Mouse (Mus musculus): Measurements from ENCODE around the gene Gsta4. TPM values are rescaled to one million over a fixed set of nuclear protein-coding genes. Genes with fewer than 3 reads are reported as not detected.
"Not testable (repeated sequence)": the region's sequence is repeated elsewhere in the genome, so short reads cannot be mapped to it uniquely, and the experiment has no call there.

The Gsta4 gene
- 10 to 100 TPM; 81.4 to 87.9 TPM for total RNA-seq (2021)

- DNase-seq (ENCODE audit: low spot score); intact Hi-C loops (cut with DNase I): not testable (repeated sequence)
Observed at GRCm38 (mm10) chr9:78182474-78182873, at the start of gene Gsta4. Gsta4 (plus strand) TSS chr9:78182774.

- no peak for DNase-seq (ENCODE audit: low spot score)
- intact Hi-C loops (cut with DNase I) = no loop called here
Observed at GRCm38 (mm10) chr9:78135658-78136057, 46.9 kb upstream of the Gsta4 start.

- intact Hi-C loops (cut with DNase I) = no loop called here
Observed at GRCm38 (mm10) chr9:78138044-78138676, 44.4 kb upstream of the Gsta4 start.

GRCm38 (mm10) chr9:78139463-78139862 is 43.1 kb upstream of the Gsta4 start:
- intact Hi-C loops (cut with DNase I) = no loop called here
- DNase-seq (ENCODE audit: low spot score) = no peak

More at GRCm38 (mm10) chr9:78138044-78138676, 44.4 kb upstream of the Gsta4 start:
- peak; percentile 26 for DNase-seq (ENCODE audit: low spot score)

GRCm38 (mm10) chr9:78146099-78146498 is 36.5 kb upstream of the Gsta4 start:
- DNase-seq (ENCODE audit: low spot score) = no peak
- intact Hi-C loops (cut with DNase I) = no loop called here

- intact Hi-C loops (cut with DNase I) = no loop called here
- no peak for DNase-seq (ENCODE audit: low spot score)
Observed at GRCm38 (mm10) chr9:78146627-78147026, 35.9 kb upstream of the Gsta4 start.

DNA sequence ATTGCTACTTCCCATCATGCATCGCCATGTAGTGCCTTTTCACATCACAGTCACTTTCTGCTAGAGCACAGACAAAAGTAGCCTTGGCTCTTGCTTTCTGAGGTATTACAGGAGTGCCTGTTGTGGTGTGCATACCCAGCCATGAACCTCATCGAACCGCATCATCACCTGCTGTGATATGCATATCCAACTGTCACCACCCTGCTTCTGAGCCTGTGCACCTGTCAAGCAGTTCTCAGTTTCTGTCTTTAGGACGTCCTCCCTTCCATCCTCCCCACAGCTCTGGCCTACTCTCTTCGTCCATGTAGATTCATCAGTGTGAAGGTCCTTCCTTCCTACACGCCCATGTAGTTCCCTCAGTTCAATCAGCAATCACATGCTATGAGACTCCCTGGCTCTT is 34.4 kb upstream of the Gsta4 start:
- intact Hi-C loops (cut with DNase I) = no loop called here
- no peak for DNase-seq (ENCODE audit: low spot score)

- intact Hi-C loops (cut with DNase I); DNase-seq (ENCODE audit: low spot score): not testable (repeated sequence)
Observed at GRCm38 (mm10) chr9:78149770-78150169, 32.8 kb upstream of the Gsta4 start.

DNA sequence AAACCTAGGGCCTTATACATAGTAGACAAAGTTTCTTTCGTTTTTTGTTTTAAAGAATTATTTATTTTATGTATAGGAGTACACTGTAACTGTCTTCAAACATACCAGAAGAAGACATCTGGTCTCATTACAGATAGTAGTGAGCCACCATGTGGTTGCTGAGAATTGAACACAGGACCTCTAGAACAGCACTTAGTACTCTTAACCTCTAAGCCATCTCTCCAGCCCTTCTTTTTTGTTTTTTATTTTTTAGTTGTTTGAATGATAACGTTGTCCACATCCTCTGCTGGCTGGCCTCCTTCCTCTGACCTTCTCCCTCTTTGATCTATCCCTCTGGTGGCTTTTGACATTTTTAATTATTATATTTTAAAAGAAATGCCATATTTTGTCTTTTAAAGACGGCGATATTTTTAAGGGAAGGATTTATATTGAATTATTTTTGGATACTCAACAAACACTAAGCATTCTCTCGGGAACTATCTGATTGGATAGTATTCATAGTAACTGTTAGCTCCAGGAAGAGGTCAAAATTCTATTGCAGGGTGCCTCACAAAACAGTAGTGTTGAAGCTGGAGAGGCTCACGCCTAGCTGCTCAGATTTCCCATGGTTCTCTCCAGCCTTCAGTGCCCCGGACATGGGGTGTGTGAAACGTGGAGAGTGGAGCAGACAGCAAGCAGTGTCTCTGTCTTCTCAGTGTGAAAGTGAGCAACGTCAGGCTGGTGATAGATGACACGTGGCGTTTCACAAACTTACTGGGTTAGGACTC is 28.2 kb upstream of the Gsta4 start:
- no peak for DNase-seq (ENCODE audit: low spot score)
- intact Hi-C loops (cut with DNase I) = loop anchor here (2.0 kb wide), 1 partner anchor 42 kb away; no protein-coding TSS in a partner anchor

GRCm38 (mm10) chr9:78157221-78157620 is 25.4 kb upstream of the Gsta4 start:
- DNase-seq (ENCODE audit: low spot score) = no peak
- intact Hi-C loops (cut with DNase I) = no loop called here

DNA sequence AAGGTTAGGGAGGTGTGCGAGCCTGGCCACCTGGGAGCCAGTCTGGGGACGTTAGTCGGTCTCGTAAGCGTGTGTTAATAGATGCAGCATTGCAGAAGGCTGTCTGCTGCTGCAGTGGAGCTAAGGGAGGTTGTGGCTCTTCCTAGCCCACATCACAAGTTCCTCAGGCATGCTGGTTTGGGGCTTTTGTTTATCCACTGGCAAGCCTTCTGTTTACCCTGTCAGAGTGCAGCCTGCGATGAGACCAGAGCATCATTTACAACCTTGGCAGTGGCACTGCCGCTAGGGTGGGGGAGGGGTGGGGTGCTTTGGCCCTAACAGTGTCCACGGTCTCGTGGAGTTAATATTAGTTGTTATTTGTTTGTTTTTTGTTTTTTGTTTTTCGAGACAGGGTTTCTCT is 19.3 kb upstream of the Gsta4 start:
- DNase-seq (ENCODE audit: low spot score) = no peak
- intact Hi-C loops (cut with DNase I) = no loop called here

GRCm38 (mm10) chr9:78164741-78165140 is 17.8 kb upstream of the Gsta4 start:
- no peak for DNase-seq (ENCODE audit: low spot score)
- intact Hi-C loops (cut with DNase I) = no loop called here

- DNase-seq (ENCODE audit: low spot score) = no peak
- intact Hi-C loops (cut with DNase I) = no loop called here
Observed at GRCm38 (mm10) chr9:78165454-78165853, 17.1 kb upstream of the Gsta4 start.

GRCm38 (mm10) chr9:78166694-78167452 is 15.7 kb upstream of the Gsta4 start:
- no peak for DNase-seq (ENCODE audit: low spot score)
- intact Hi-C loops (cut with DNase I) = no loop called here

GRCm38 (mm10) chr9:78167453-78167969 is 15.1 kb upstream of the Gsta4 start:
- intact Hi-C loops (cut with DNase I) = no loop called here
- DNase-seq (ENCODE audit: low spot score) = no peak

DNA sequence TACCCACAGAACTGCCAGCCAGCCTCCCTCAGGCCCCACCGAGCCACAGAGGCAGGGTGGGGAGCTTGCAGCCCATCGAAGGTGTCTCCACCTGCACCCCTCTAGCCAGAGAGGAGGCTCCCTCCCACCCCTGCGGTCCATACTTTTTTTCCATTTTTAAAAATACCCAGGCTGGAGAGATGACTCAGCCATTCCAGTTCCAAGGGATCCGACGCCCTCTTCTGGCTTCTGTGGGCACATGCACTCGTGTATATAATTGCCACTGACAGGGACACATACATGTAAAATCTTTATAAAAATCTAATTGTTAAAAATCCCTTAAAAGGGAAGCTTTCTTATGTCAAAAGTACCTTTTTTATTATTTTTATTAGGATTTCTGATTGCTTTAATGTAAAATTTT is 13.7 kb upstream of the Gsta4 start:
- intact Hi-C loops (cut with DNase I) = no loop called here
- no peak for DNase-seq (ENCODE audit: low spot score)

GRCm38 (mm10) chr9:78174016-78174415 is 8.6 kb upstream of the Gsta4 start:
- DNase-seq (ENCODE audit: low spot score) = no peak
- intact Hi-C loops (cut with DNase I) = loop anchor here (10.0 kb wide), 1 partner anchor 419 kb away; the partner anchor contains the start of gene Gclc

DNA sequence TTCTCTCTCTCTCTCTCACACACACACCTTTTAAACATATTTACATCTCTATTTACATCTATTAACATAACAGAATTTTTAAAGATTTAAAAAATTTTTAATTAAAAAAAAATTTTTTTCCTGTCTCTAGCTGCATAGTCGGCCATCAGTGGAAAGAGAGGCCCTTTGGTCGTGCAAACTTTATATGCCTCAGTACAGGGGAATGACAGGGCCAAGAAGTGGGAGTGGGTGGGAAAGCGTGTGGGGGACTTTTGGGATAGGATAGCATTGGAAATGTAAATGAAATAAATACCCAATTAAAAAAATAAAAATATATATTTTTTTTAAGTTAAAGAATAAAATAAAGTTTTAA is 7.7 kb upstream of the Gsta4 start:
- intact Hi-C loops (cut with DNase I) = loop anchor here (10.0 kb wide), 1 partner anchor 420 kb away; the partner anchor contains the start of gene Gclc
- DNase-seq (ENCODE audit: low spot score) = not testable (repeated sequence)

DNA sequence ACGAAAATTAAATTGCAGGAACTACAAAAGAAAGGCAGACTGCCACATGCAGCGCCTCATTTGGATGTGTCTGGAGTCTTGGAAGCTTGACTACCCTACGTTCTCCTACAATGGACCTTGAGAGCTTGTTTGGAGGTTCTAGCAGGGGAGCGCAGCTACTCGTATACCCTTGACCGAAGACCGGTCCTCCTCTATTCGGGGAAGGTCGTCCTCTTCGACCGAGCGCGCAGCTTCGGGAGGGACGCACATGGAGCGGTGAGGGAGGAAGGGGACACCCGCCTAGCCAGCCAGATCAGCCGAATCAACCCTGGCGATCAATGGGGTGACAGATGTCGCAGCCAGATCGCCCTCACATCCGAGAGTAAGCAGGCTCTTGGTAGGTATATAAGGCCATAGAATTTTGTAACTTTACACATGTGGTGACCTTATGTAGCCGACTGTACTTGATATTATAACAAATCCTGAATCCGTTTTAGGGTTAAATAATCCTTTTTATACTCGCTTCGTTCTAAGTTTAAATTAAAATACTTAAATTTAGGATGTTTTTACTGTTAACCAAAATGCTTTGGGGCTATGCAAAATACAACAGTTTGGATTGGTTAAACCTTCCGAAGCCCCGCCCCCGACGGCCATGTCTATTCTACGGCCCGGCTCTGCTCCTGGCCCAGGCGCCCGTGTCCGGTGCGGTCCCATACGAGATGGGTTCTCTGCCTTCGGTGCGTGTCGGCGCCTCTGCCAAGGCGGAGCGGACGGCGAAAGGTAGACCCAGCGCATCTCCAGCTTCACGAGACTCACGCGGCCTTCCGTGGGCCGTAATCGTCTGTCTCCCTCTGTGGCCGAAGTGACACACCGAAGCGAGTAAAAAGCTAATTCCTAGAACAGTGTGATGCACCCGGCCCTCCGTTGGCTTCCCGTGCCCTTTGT is 7.0 kb upstream of the Gsta4 start:
- DNase-seq (ENCODE audit: low spot score) = peak; percentile 88
- intact Hi-C loops (cut with DNase I) = loop anchor here (2.0 to 10.0 kb wide), 2 partner anchors 15 to 421 kb away; partner anchors contain the start of gene Gclc

All from heart, postnatal 25 days (tissue).